Mouse (Mus musculus) mesoderm, embryonic 11.5 days (tissue): ENCODE measurements around the gene Ccdc154.

Experiments used
- DNase-seq: peaks from one replicate; pipeline ENCODE4 v3.0.0-alpha.2; 2012; ENCODE audit warnings: low read depth, low spot score

The Ccdc154 gene

GRCm38 (mm10) chr17:25184129-25184691 is 21.9 kb downstream of the Ccdc154 start, which contains the start of gene BC003965:
Gene BC003965 (plus strand): TSS chr17:25184554.
- DNase-seq = peak; percentile 99

- no peak for DNase-seq
Measured at GRCm38 (mm10) chr17:25184961-25185360, 22.7 kb downstream of the Ccdc154 start.

- DNase-seq = no peak
Measured at GRCm38 (mm10) chr17:25187784-25188149, 25.5 kb downstream of the Ccdc154 start.

- peak; percentile 71 for DNase-seq
Measured at GRCm38 (mm10) chr17:25188150-25189031, 26.1 kb downstream of the Ccdc154 start, which contains the start of gene Unkl. Gene Unkl (plus strand): TSS chr17:25188397.

GRCm38 (mm10) chr17:25189091-25189490 is 26.8 kb downstream of the Ccdc154 start:
- DNase-seq = no peak

GRCm38 (mm10) chr17:25202401-25202800 is 40.1 kb downstream of the Ccdc154 start:
- DNase-seq = no peak

- no peak for DNase-seq
Measured at GRCm38 (mm10) chr17:25210006-25210405, 47.7 kb downstream of the Ccdc154 start.

GRCm38 (mm10) chr17:25210680-25211466 is 48.6 kb downstream of the Ccdc154 start:
- no peak for DNase-seq

- DNase-seq = no peak
Measured at GRCm38 (mm10) chr17:25211705-25212104, 49.4 kb downstream of the Ccdc154 start.

- DNase-seq = no peak
Measured at GRCm38 (mm10) chr17:25215431-25215830, 53.2 kb downstream of the Ccdc154 start.

- DNase-seq = no peak
Measured at GRCm38 (mm10) chr17:25218967-25219366, 56.7 kb downstream of the Ccdc154 start.

- DNase-seq = no peak
Measured at GRCm38 (mm10) chr17:25219492-25220295, 57.4 kb downstream of the Ccdc154 start.

GRCm38 (mm10) chr17:25220746-25221145 is 58.5 kb downstream of the Ccdc154 start:
- no peak for DNase-seq
